Mouse (Mus musculus): ENCODE measurements around the gene St6galnac3. TPM values are rescaled to one million over a fixed set of nuclear protein-coding genes. Genes with fewer than 3 reads are reported as not detected.

The St6galnac3 gene
- polyA plus RNA-seq, 1 experiment from 2014 or later: 26.6 TPM

DNA sequence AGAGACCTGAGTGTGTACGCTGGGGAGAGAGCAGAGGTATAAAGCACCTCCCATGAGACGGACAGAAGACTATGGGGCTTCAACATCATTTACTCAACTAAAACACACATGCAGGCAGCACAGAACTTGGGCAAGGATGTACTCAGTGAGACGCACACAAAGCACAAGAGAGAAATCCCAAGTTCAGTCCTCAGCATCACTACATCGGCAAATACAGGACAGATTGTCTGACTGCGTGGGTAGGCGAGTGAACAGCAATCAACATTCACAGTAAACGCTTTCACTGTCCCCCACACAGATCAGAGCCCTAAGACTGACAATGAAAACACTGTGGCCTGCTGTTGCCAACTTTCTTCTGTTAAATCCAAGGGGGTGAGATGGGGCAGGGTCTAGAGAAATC is 422.6 kb downstream of the St6galnac3 start:
- no peak for ATAC-seq (ENCODE audit: low FRiP score, low TSS enrichment)
- Histone ChIP-seq H3K9ac (replicated peaks; ENCODE audit: low read length) (no peak overlapping the region), H3K9me3 (ENCODE audit: control insufficient read depth, low read length) (no peaks in the 10 kb centered on the region), H3K4me3 (replicated peaks; ENCODE audit: low read depth, low read length) (no peak overlapping the region), H3K4me2 (ENCODE audit: low read length) (no peak overlapping the region), H3K4me1 (ENCODE audit: control insufficient read depth, insufficient read depth, low read length) (peaks cover 5% of the 10 kb centered on the region; the same call in 1 of the 2 replicates), H3K27me3 (ENCODE audit: control insufficient read depth, insufficient read depth, low read length) (no peaks in the 10 kb centered on the region), H3K36me3 (ENCODE audit: control insufficient read depth, insufficient read depth, low read length) (no peaks in the 10 kb centered on the region), H3K27ac (replicated peaks; ENCODE audit: low read depth, low read length) (no peak overlapping the region)
- DNase-seq: no peak
- WGBS: 93% methylated on average over 7 of the region's 7 CpGs

DNA sequence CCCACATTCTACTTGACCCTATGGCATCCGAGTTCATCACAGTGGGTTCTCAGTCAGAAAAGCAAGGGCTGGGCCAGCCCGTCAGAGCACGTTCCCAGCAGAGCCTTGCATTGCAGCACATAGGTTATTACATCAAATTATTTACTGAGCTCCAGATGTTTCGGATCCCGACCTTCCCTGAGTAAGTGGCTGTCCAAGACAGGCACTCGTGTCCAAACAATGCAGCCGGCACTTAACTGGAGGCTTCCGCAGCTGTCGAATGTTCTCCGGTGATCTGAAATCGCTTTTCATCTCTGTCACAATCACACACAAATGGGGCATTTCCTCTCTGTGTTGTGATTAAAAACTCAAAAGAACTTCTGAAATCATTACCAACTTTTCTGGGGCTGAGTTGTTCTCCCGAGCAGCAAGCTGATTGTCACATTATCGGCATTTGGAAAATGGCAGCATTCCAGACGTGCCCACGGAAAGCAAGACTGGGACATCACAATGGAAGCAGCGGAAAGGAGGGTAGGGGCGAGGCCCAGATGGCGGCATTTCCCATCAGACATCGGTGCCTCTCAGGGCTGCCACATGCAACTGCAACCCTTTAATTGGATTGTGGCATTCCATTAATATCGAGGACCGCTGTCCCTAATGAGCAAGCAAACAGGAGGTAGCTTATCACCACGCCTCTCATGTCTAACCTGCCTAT is 428.5 kb downstream of the St6galnac3 start:
- no peak for DNase-seq
- Histone ChIP-seq H3K9ac (replicated peaks; ENCODE audit: low read length) (no peak overlapping the region), H3K4me2 (ENCODE audit: low read length) (no peak overlapping the region), H3K9me3 (ENCODE audit: control insufficient read depth, low read length) (no peaks in the 10 kb centered on the region), H3K4me1 (ENCODE audit: control insufficient read depth, insufficient read depth, low read length) (no peaks in the 10 kb centered on the region), H3K4me3 (replicated peaks; ENCODE audit: low read depth, low read length) (no peak overlapping the region), H3K27ac (replicated peaks; ENCODE audit: low read depth, low read length) (no peak overlapping the region), H3K27me3 (ENCODE audit: control insufficient read depth, insufficient read depth, low read length) (no peaks in the 10 kb centered on the region; the same call in 1 of the 2 replicates), H3K36me3 (ENCODE audit: control insufficient read depth, insufficient read depth, low read length) (no peaks in the 10 kb centered on the region)
- no peak for ATAC-seq (ENCODE audit: low FRiP score, low TSS enrichment)
- WGBS: 73% methylated on average over 22 of the region's 22 CpGs

DNA sequence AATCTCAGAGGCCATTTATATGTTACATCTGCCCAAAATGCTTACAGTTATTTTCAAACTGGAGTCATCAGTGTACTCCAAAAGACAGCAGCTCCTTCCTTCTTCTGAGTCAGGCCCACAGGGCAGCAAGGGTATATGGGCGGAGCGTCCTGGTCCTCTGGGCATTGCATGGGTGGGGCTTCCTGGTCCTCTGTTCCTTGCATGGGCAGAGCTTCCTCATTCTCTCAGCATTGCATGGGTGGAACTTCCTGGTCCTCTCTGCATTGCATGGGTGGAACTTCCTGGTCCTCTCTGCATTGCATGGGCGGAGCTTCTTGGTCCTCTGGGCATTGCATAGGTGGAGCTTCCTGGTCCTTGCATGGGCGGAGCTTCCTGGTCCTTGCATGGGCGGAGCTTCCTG is 432.1 kb downstream of the St6galnac3 start:
- no peak for ATAC-seq (ENCODE audit: low FRiP score, low TSS enrichment)
- H3K27me3 ChIP-seq (ENCODE audit: control insufficient read depth, insufficient read depth, low read length): no peaks in the 10 kb centered on the region; the same call in 1 of the 2 replicates
- H3K9me3 ChIP-seq (ENCODE audit: control insufficient read depth, low read length): no peaks in the 10 kb centered on the region
- H3K36me3 ChIP-seq (ENCODE audit: control insufficient read depth, insufficient read depth, low read length): no peaks in the 10 kb centered on the region
- H3K4me1 ChIP-seq (ENCODE audit: control insufficient read depth, insufficient read depth, low read length): no peaks in the 10 kb centered on the region
- H3K27ac ChIP-seq (replicated peaks; ENCODE audit: low read depth, low read length): no peak overlapping the region
- DNase-seq: no peak
- 95% methylated on average over 5 of the region's 5 CpGs for WGBS
- H3K4me3 ChIP-seq (replicated peaks; ENCODE audit: low read depth, low read length): no peak overlapping the region
- H3K4me2 ChIP-seq (ENCODE audit: low read length): no peak overlapping the region
- H3K9ac ChIP-seq (replicated peaks; ENCODE audit: low read length): no peak overlapping the region

DNA sequence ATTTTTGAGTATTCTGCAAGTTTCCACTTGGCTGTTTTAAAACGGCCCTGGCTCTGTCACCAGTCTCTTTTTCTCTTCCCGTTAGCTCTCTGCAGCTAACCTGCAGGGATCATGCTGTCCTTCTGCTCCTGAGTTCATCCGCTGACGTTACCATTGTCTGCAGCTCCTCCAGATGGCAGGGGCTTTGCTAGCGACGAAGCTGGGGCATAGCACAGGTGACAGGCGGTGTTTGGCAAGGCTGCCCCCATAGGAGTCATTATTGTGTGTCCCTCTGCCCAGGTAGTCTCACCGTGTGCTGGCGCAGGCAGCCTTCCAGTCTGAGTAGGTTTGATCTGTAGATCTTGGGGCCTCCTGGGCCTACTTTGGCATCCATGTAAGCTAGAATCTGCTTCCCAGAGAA is 432.6 kb downstream of the St6galnac3 start:
- H3K9me3 ChIP-seq (ENCODE audit: control insufficient read depth, low read length): no peaks in the 10 kb centered on the region
- no peak overlapping the region for H3K4me3 ChIP-seq (replicated peaks; ENCODE audit: low read depth, low read length)
- WGBS: 71% methylated on average over 9 of the region's 9 CpGs
- H3K4me2 ChIP-seq (ENCODE audit: low read length): no peak overlapping the region
- no peaks in the 10 kb centered on the region for H3K4me1 ChIP-seq (ENCODE audit: control insufficient read depth, insufficient read depth, low read length)
- no peak overlapping the region for H3K9ac ChIP-seq (replicated peaks; ENCODE audit: low read length)
- no peaks in the 10 kb centered on the region for H3K36me3 ChIP-seq (ENCODE audit: control insufficient read depth, insufficient read depth, low read length)
- DNase-seq: no peak
- ATAC-seq (ENCODE audit: low FRiP score, low TSS enrichment): no peak
- H3K27me3 ChIP-seq (ENCODE audit: control insufficient read depth, insufficient read depth, low read length): no peaks in the 10 kb centered on the region; the same call in 1 of the 2 replicates
- H3K27ac ChIP-seq (replicated peaks; ENCODE audit: low read depth, low read length): no peak overlapping the region

DNA sequence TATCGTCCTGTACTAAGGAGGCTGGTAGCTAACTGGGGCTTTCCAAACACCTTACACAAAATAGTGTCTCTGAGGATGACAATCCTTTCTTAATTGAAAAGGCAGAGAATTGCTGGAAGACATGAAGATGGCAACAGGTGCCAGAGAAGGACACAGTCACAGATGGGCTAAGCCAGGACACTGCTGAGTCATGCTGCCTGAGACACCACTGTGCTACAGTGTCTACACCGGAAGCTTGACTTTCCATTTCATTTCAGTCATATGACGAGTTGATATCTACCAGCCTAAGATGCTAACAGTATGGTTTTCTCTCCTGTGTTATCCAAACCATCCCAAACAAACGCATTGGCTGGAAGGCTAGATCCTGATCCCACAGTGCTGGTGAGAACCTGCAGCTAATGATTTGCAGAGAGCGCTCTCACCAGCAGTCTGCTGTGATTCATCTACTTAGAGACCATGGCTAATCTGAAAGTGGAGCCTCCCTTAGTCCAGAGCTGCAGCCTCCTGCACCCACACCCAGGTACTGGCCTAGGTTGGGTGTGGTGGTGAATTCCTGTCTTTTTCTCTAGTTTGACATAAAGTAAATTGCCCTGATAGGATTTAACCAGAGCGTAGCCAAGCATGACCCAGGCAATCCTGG is 433.4 kb downstream of the St6galnac3 start:
- no peaks in the 10 kb centered on the region for H3K4me1 ChIP-seq (ENCODE audit: control insufficient read depth, insufficient read depth, low read length)
- no peaks in the 10 kb centered on the region; the same call in 1 of the 2 replicates for H3K27me3 ChIP-seq (ENCODE audit: control insufficient read depth, insufficient read depth, low read length)
- ATAC-seq (ENCODE audit: low FRiP score, low TSS enrichment) (no peak), DNase-seq (no peak)
- no peaks in the 10 kb centered on the region for H3K36me3 ChIP-seq (ENCODE audit: control insufficient read depth, insufficient read depth, low read length)
- no peaks in the 10 kb centered on the region for H3K9me3 ChIP-seq (ENCODE audit: control insufficient read depth, low read length)
- H3K4me3 ChIP-seq (replicated peaks; ENCODE audit: low read depth, low read length): no peak overlapping the region
- H3K27ac ChIP-seq (replicated peaks; ENCODE audit: low read depth, low read length): no peak overlapping the region
- no peak overlapping the region for H3K4me2 ChIP-seq (ENCODE audit: low read length)
- H3K9ac ChIP-seq (replicated peaks; ENCODE audit: low read length): no peak overlapping the region
- WGBS: 75% methylated on average over 6 of the region's 6 CpGs

DNA sequence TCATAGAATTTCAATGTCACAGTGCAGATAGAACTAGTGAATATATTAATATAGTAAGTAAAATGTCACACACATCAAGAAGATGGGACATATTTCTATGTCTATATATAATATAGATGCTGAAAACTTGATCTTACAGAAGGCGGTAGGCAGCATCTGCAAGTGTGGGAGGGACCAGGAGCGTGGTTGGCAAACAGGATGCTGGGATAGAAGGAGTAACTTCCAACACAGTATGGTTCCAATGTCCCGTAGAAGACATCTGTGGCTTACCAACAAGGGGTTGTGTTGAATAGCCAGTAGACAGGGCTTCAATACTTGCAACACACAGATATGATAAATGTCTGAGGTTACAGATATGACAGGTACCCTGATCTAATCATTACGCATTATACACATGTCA is 435.0 kb downstream of the St6galnac3 start:
- no peak overlapping the region for H3K4me2 ChIP-seq (ENCODE audit: low read length)
- no peak overlapping the region for H3K4me3 ChIP-seq (replicated peaks; ENCODE audit: low read depth, low read length)
- H3K36me3 ChIP-seq (ENCODE audit: control insufficient read depth, insufficient read depth, low read length): no peaks in the 10 kb centered on the region
- no peaks in the 10 kb centered on the region; the same call in 1 of the 2 replicates for H3K27me3 ChIP-seq (ENCODE audit: control insufficient read depth, insufficient read depth, low read length)
- no peak for DNase-seq
- WGBS: 98% methylated on average over 4 of the region's 4 CpGs
- no peak overlapping the region for H3K9ac ChIP-seq (replicated peaks; ENCODE audit: low read length)
- no peaks in the 10 kb centered on the region for H3K9me3 ChIP-seq (ENCODE audit: control insufficient read depth, low read length)
- H3K27ac ChIP-seq (replicated peaks; ENCODE audit: low read depth, low read length): no peak overlapping the region
- ATAC-seq (ENCODE audit: low FRiP score, low TSS enrichment): no peak
- H3K4me1 ChIP-seq (ENCODE audit: control insufficient read depth, insufficient read depth, low read length): no peaks in the 10 kb centered on the region

DNA sequence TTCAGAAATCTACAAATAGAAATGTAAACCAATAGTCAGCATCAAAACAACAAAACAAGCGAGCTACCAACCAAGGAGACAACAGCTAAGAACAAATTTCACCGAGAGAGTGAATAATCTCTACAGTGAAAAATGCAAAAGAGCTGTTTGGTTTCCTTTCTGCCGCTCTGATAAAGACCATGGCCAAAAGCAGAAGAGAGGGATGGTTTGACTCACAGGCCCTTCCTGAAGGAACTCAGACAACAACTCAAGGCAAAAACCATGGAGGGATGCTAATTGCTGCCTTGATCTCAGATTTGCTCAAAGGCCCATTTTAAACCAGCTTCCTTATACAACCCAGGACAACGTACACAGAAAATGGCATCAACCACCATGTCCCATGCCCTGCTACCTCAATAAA is 437.4 kb downstream of the St6galnac3 start:
- no peak for DNase-seq
- ATAC-seq (ENCODE audit: low FRiP score, low TSS enrichment): no peak
- no peaks in the 10 kb centered on the region for H3K36me3 ChIP-seq (ENCODE audit: control insufficient read depth, insufficient read depth, low read length)
- no peak overlapping the region for H3K27ac ChIP-seq (replicated peaks; ENCODE audit: low read depth, low read length)
- 94% methylated on average over 4 of the region's 4 CpGs for WGBS
- no peak overlapping the region for H3K9ac ChIP-seq (replicated peaks; ENCODE audit: low read length)
- no peak overlapping the region for H3K4me3 ChIP-seq (replicated peaks; ENCODE audit: low read depth, low read length)
- H3K4me2 ChIP-seq (ENCODE audit: low read length): no peak overlapping the region
- no peaks in the 10 kb centered on the region for H3K9me3 ChIP-seq (ENCODE audit: control insufficient read depth, low read length)
- H3K27me3 ChIP-seq (ENCODE audit: control insufficient read depth, insufficient read depth, low read length): no peaks in the 10 kb centered on the region
- H3K4me1 ChIP-seq (ENCODE audit: control insufficient read depth, insufficient read depth, low read length): peaks cover 11% of the 10 kb centered on the region; the same call in 1 of the 2 replicates

DNA sequence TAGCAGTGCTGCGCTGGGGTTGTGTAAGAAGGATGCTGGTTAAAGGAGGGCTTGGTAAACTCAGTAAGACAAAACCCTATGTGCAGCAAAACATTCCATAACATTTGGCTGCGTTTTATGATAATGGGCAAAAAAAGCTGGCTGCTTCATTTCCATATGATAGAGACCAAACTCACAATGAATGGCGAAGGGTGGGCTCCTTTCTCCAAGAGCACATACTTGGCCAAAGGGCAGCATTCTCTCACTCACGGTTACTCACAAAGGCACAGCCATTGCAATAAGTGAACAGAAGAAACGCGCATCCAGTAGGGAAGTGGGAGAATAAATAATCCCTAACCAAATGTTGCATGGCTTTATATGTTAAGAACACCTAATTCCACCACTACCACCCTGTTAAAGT is 437.9 kb downstream of the St6galnac3 start:
- 61% methylated on average over 6 of the region's 6 CpGs for WGBS
- Histone ChIP-seq H3K27me3 (ENCODE audit: control insufficient read depth, insufficient read depth, low read length) (no peaks in the 10 kb centered on the region), H3K9ac (replicated peaks; ENCODE audit: low read length) (no peak overlapping the region), H3K4me2 (ENCODE audit: low read length) (no peak overlapping the region), H3K36me3 (ENCODE audit: control insufficient read depth, insufficient read depth, low read length) (no peaks in the 10 kb centered on the region), H3K9me3 (ENCODE audit: control insufficient read depth, low read length) (no peaks in the 10 kb centered on the region), H3K4me3 (replicated peaks; ENCODE audit: low read depth, low read length) (no peak overlapping the region), H3K27ac (replicated peaks; ENCODE audit: low read depth, low read length) (no peak overlapping the region), H3K4me1 (ENCODE audit: control insufficient read depth, insufficient read depth, low read length) (peaks cover 13% of the 10 kb centered on the region)
- ATAC-seq (ENCODE audit: low FRiP score, low TSS enrichment) (no peak), DNase-seq (no peak)

Data from midbrain, embryonic 14.5 days (tissue).